Mouse (Mus musculus) heart, embryonic 14.5 days (tissue): ENCODE results near the gene Lcmt1. TPM values are rescaled to one million over a fixed set of nuclear protein-coding genes. Genes with fewer than 3 reads are reported as not detected.

Experiments
- ATAC-seq: fragments of 200-750 bp; cut with Nextera tagmentation; 2 replicates; pipeline ENCODE4 v1.8.0; 2017; ENCODE audit warnings: low read depth, moderate TSS enrichment; ENCODE audit not compliant: insufficient number of reproducible peaks, insufficient read depth, low FRiP score
- H3K27ac ChIP-seq, 2 experiments: fragments of 200-500 bp in 1 of 2; fragments of 300-500 bp in 1 of 2; sonication (generic) in 1 of 2; replicated peaks in 1 of 2; 2 replicates each; pipeline ENCODE4 v1.5.1; 2012 to 2014; ENCODE audit warnings: low read depth in 2 of 2, low read length in 2 of 2, control low read depth in 1 of 2, mild to moderate bottlenecking in 1 of 2, mixed read lengths in 1 of 2; ENCODE audit not compliant: control insufficient read depth in 1 of 2, insufficient read depth in 1 of 2
- H3K27me3 ChIP-seq: fragments of 300-500 bp; sonication (generic); 2 replicates; pipeline ENCODE4 v1.6.1; 2014; ENCODE audit warnings: mild to moderate bottlenecking, low read length, control low read depth; ENCODE audit not compliant: control insufficient read depth, insufficient read depth
- H3K36me3 ChIP-seq: fragments of 300-500 bp; sonication (generic); 2 replicates; pipeline ENCODE4 v1.6.1; 2014; ENCODE audit warnings: mild to moderate bottlenecking, control low read depth, low read length, mixed read lengths; ENCODE audit not compliant: control insufficient read depth, insufficient read depth
- H3K4me1 ChIP-seq, 2 experiments: fragments of 200-500 bp in 1 of 2; fragments of 300-500 bp in 1 of 2; sonication (generic) in 1 of 2; 2 replicates each; pipeline ENCODE4 v1.6.1; 2012 to 2014; ENCODE audit warnings: low read length in 2 of 2, control low read depth in 1 of 2, mixed read lengths in 1 of 2; ENCODE audit not compliant: control insufficient read depth in 2 of 2, insufficient read depth in 2 of 2
- H3K4me2 ChIP-seq: fragments of 300-500 bp; sonication (generic); 2 replicates; pipeline ENCODE4 v1.6.1; 2014; ENCODE audit warnings: mild to moderate bottlenecking, low read length
- H3K4me3 ChIP-seq, 2 experiments: fragments of 200-500 bp in 1 of 2; fragments of 300-500 bp in 1 of 2; sonication (generic) in 1 of 2; 2 replicates each; pipeline ENCODE4 v1.5.1; 2012 to 2014; ENCODE audit warnings: low read length in 2 of 2, mild to moderate bottlenecking in 2 of 2, control low read depth in 1 of 2, low read depth in 1 of 2, moderate library complexity in 1 of 2; ENCODE audit not compliant: control insufficient read depth in 1 of 2, insufficient read depth in 1 of 2
- H3K9ac ChIP-seq: fragments of 300-500 bp; sonication (generic); 2 replicates; pipeline ENCODE4 v1.6.1; 2014; ENCODE audit warnings: mild to moderate bottlenecking, low read length
- H3K9me3 ChIP-seq: fragments of 300-500 bp; sonication (generic); 2 replicates; pipeline ENCODE4 v1.6.1; 2016; ENCODE audit warnings: low read length, control low read depth; ENCODE audit not compliant: control insufficient read depth
- WGBS: fragments of 180-500 bp; shearing (Covaris S2); extraction: QIAGEN DNeasy Blood & Tissue Kit; methylation state at CpG from one replicate; pipeline ENCODE4 v1.1.7; 2014; 5-methylcytosine and 5-hydroxymethylcytosine counted together
- polyA plus RNA-seq: library from polyadenylated mRNA; unstranded; fragments of >200 nt; fragmentation: Nextera tagmentation; extraction: Ambion mirVana; gene quantifications from 2 replicates; pipeline ENCODE4 v1.2.1, GENCODE M21; 2014

The Lcmt1 gene
- polyA plus RNA-seq, 1 experiment from 2014 or later, result 39.6 TPM

DNA sequence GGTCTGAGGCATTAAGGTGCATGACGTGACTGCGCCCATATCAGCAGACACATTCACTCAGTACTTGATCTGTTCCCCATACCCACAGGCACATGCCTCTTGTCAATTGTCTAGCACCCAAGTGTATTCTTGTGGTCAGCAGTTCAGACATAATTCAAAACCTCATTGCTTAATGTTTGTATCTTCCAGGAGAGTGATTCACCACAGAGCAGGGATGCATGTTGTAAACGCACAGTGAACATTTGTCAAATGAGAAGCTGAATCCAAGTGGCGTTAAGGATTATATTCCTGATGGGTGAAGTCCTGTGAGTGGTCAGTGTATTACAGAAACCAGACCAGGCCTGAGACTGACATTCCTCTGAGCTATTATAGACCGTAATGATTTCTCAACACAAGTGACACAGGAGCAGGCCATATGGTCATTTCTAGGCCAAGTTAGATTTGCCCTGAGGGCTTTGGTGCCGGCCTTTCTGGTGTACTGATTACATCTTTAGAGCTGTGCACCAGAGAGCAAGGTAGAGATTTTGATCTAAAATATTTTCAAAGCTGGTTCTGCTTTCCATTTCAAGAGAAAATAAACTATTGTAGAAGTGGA, 20.2 kb downstream of the Lcmt1 start:
- no peaks in the 10 kb centered on the region for H3K9me3 ChIP-seq
- H3K4me1 ChIP-seq, result peaks cover 2 to 19% of the 10 kb centered on the region in 2 experiments
- H3K4me2 ChIP-seq, result no peak overlapping the region
- H3K27ac ChIP-seq, result no peak overlapping the region
- ATAC-seq, result no peak
- H3K9ac ChIP-seq, result no peak overlapping the region
- no peaks in the 10 kb centered on the region for H3K27me3 ChIP-seq
- H3K36me3 ChIP-seq, result peaks cover 13% of the 10 kb centered on the region
- WGBS, result 62% methylated on average over 6 of the region's 6 CpGs
- H3K4me3 ChIP-seq, result no peak overlapping the region

DNA sequence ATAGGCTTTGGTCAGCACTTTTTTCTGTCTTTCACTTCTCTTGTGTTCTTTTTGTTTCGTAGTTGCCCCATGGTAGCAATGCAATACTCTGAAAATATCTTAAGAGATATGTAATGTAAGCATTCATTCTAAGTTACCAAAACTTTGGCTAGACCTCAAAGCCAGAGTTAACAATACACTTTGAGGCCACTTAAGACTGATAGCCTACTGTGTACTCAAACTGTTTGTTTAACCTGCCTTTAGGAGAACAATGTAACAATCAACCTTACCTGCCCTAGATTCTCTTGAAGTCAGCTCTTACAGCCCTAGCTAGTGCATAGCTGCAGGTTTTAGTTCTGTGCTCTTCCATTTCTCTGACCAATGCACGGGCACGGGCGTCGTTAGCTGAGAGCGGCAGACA, 24.7 kb downstream of the Lcmt1 start:
- ATAC-seq, result no peak
- Histone ChIP-seq H3K36me3 (peaks cover 7% of the 10 kb centered on the region; the same call in 1 of the 2 replicates), H3K9me3 (no peaks in the 10 kb centered on the region), H3K4me1 (peaks cover 4 to 15% of the 10 kb centered on the region in 2 experiments), H3K4me3 (no peak overlapping the region), H3K27ac (no peak overlapping the region), H3K9ac (no peak overlapping the region), H3K27me3 (no peaks in the 10 kb centered on the region), H3K4me2 (no peak overlapping the region)
- 48% methylated on average over 6 of the region's 6 CpGs for WGBS

DNA sequence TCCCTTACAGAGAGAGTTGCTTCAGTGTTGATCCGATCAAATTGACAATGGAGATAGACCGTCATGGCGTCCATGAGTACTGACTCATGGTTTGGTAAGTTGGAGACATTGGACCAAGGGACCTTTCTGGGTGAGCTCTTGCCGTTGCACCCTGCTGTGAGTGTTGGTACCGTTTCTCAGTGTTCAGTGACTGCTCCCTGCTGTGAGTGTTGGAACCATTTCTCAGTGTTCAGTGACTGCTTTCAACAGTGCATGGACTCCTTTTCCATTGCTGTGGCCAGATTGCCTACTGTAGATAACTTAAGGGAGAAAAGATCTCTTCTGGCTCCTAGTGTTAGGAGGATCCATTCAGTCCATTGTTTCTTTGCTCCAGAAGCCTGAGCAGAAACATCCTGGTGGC, 27.3 kb downstream of the Lcmt1 start:
- ATAC-seq, result no peak
- Histone ChIP-seq H3K27ac (no peak overlapping the region), H3K9me3 (no peaks in the 10 kb centered on the region), H3K27me3 (no peaks in the 10 kb centered on the region), H3K4me3 (no peak overlapping the region), H3K9ac (no peak overlapping the region), H3K4me1 (peaks cover 4 to 15% of the 10 kb centered on the region in 2 experiments), H3K36me3 (peaks cover 12% of the 10 kb centered on the region; the same call in 1 of the 2 replicates), H3K4me2 (no peak overlapping the region)
- 84% methylated on average over 5 of the region's 5 CpGs for WGBS

DNA sequence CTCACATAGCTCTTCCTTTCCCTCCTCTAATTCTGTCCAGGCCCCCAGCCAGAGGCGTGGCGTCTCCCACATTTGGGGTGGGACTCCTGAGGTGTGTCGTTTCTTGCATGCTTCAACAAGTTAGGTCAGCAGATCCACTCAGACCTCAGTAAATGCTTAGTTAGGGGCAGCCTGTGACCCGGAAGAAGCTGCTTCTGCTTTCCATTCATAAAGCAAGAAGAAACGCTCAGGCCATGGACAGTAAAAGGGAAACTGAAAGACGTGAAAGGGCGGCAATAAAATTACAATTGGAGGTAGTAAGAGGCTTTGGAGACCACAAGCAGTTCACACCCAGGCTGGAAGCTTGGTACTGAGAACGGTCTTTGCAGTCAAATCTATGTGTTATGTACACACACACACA, 27.8 kb downstream of the Lcmt1 start:
- Histone ChIP-seq H3K36me3 (peaks cover 16% of the 10 kb centered on the region), H3K4me3 (no peak overlapping the region), H3K27me3 (no peaks in the 10 kb centered on the region), H3K9me3 (no peaks in the 10 kb centered on the region), H3K9ac (no peak overlapping the region), H3K4me1 (peaks cover 4 to 15% of the 10 kb centered on the region in 2 experiments), H3K27ac (no peak overlapping the region), H3K4me2 (no peak overlapping the region)
- ATAC-seq, result no peak
- WGBS, result 79% methylated on average over 8 of the region's 8 CpGs

DNA sequence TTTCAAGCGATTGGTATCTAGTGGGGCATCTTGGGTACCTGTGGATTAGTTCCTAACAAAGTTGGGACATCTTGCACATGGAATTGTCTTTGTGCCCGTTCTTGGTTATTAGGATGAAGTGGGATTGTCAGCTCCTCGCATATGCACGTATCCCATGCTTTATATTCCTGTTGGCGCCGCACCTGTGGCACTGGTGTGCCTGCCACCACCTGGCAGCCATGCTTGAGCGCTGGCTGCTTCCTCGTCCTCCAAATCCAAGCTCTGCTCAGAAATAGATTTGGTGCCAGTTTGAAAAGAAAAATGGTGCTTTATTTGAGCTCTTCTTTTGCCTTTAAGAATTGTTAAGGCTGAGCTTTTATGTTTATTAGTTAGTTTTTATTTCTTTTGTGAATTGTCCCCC, 28.3 kb downstream of the Lcmt1 start:
- no peak overlapping the region for H3K4me3 ChIP-seq
- no peak overlapping the region for H3K27ac ChIP-seq
- WGBS, result 86% methylated on average over 8 of the region's 8 CpGs
- no peak for ATAC-seq
- H3K4me2 ChIP-seq, result no peak overlapping the region
- H3K9me3 ChIP-seq, result no peaks in the 10 kb centered on the region
- H3K36me3 ChIP-seq, result peaks cover 22% of the 10 kb centered on the region
- no peaks in the 10 kb centered on the region for H3K27me3 ChIP-seq
- H3K4me1 ChIP-seq, result peaks cover 4 to 15% of the 10 kb centered on the region in 2 experiments
- no peak overlapping the region for H3K9ac ChIP-seq

DNA sequence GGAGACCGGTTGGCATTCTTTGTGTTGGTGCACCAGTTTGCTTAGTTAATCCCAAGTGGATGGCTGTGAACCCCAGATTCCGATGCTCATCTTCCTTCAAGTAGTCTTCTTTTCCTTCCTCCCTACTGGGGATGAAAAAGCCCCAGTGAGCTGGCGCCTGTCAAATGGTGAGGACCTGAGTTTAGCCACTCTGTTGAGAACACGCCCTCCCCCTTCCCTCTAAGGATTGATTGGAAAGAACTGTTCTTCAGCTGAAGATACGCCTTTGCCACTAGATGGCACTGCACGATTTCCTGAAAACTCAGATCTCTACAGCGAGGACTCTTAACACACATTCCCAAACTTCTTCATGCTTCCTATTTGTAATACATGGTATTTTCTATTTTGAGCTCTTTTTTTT, 29.2 kb downstream of the Lcmt1 start:
- no peak for ATAC-seq
- Histone ChIP-seq H3K27ac (no peak overlapping the region), H3K9me3 (no peaks in the 10 kb centered on the region), H3K4me3 (no peak overlapping the region), H3K9ac (no peak overlapping the region), H3K4me2 (no peak overlapping the region), H3K27me3 (no peaks in the 10 kb centered on the region), H3K4me1 (peaks cover 2 to 10% of the 10 kb centered on the region in 2 experiments), H3K36me3 (peaks cover 25% of the 10 kb centered on the region)
- WGBS, result 20% methylated on average over 7 of the region's 7 CpGs

DNA sequence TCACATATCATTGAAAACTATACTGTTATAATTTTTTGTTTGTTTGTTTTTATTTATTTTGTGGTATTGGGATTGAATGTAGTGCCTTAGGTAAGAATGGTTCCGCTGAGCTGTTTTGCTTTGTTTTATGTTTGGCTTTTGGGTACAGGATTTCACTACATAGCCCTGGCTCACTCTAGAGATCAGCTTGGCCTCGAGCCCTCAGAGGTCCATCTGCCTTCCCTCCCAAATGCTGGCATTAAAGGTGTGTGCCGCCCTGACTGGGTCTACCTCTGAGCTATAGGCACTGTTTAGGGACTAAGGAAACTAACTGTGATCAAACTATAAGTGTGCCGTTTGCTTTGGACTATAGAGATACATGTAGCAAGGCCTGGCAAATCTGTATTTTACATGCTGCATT, 29.7 kb downstream of the Lcmt1 start:
- H3K9me3 ChIP-seq, result no peaks in the 10 kb centered on the region
- peaks cover 3 to 10% of the 10 kb centered on the region in 2 experiments; a peak in 3 of 4 replicates for H3K4me1 ChIP-seq
- WGBS, result 76% methylated on average over 4 of the region's 4 CpGs
- ATAC-seq, result no peak
- H3K4me3 ChIP-seq, result no peak overlapping the region
- H3K4me2 ChIP-seq, result no peak overlapping the region
- H3K36me3 ChIP-seq, result peaks cover 27% of the 10 kb centered on the region
- H3K27ac ChIP-seq, result no peak overlapping the region
- H3K27me3 ChIP-seq, result no peaks in the 10 kb centered on the region
- H3K9ac ChIP-seq, result no peak overlapping the region

DNA sequence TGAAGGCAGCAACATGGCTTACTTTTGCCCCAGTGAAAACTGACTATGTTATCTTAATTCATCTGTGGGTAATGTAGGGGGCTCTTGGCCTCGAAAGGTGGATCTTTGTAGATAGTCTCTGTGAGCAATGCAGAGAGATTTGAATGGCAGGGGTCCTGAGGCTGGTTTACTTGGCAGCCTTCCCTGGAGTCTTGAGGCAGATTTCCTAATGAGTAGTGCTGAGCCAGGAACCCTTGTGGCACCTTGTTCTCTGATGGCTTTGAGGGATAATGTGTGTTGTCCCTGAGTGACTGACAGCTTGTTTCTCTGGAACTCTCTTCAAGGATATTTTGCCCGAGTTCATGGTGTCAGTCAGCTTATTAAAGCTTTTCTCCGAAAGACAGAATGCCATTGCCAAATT, 31.5 kb downstream of the Lcmt1 start:
- peaks cover 10 to 24% of the 10 kb centered on the region in 2 experiments for H3K4me1 ChIP-seq
- H3K4me3 ChIP-seq, result no peak overlapping the region
- no peaks in the 10 kb centered on the region for H3K27me3 ChIP-seq
- no peaks in the 10 kb centered on the region for H3K9me3 ChIP-seq
- 78% methylated on average over 3 of the region's 3 CpGs for WGBS
- ATAC-seq, result no peak
- H3K36me3 ChIP-seq, result peaks cover 33% of the 10 kb centered on the region
- no peak overlapping the region for H3K27ac ChIP-seq
- no peak overlapping the region for H3K9ac ChIP-seq
- H3K4me2 ChIP-seq, result no peak overlapping the region
